Mouse (Mus musculus): ENCODE measurements around the gene Sstr3. TPM values are rescaled to one million over a fixed set of nuclear protein-coding genes. Genes with fewer than 3 reads are reported as not detected.

Sstr3 gene
- polyA plus RNA-seq, 1 experiment from 2014 or later = 0.36 TPM

GRCm38 (mm10) chr15:78547415-78548335 is 3.2 kb upstream of the Sstr3 start:
- Histone ChIP-seq H3K4me3 (ENCODE audit: low read length) (no peak overlapping the region), H3K9ac (replicated peaks; ENCODE audit: low read length) (no peak overlapping the region), H3K4me1 (ENCODE audit: insufficient read depth, low read length) (peaks cover 14% of the 10 kb centered on the region), H3K27me3 (ENCODE audit: insufficient read depth, low read length) (no peaks in the 10 kb centered on the region), H3K27ac (ENCODE audit: low read length) (no peak overlapping the region), H3K4me2 (replicated peaks; ENCODE audit: low read depth, low read length) (no peak overlapping the region), H3K36me3 (ENCODE audit: insufficient read depth, low read length) (no peaks in the 10 kb centered on the region), H3K9me3 (ENCODE audit: low read length) (peaks cover 10% of the 10 kb centered on the region; the same call in 1 of the 2 replicates)
- no peak for ATAC-seq (ENCODE audit: low FRiP score, low TSS enrichment)
- WGBS = 41% methylated on average over 5 of the region's 5 CpGs

DNA sequence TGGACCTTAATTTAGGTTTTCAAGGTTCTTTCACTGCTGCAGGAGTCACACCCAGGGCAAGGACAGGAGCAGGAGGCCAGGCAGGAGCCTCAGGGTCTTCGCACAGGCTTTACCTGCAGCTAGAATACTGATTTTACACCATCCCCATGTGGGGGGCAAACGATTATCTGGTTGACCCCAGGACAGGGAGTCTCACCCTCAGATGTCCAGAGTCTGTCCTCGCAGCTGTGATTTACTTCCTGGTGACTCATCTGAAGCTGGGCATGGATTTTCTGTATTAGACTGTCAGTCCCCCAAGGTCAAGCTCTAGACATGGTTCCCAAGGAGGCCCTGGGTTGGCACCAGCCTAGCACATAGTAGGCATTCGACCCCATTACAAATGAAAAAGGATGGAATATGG is 1.6 kb upstream of the Sstr3 start:
- Histone ChIP-seq H3K4me3 (ENCODE audit: low read length) (no peak overlapping the region), H3K9ac (replicated peaks; ENCODE audit: low read length) (no peak overlapping the region), H3K9me3 (ENCODE audit: low read length) (peaks cover 2% of the 10 kb centered on the region; the same call in 1 of the 2 replicates), H3K27me3 (ENCODE audit: insufficient read depth, low read length) (no peaks in the 10 kb centered on the region), H3K4me1 (ENCODE audit: insufficient read depth, low read length) (peaks cover 18% of the 10 kb centered on the region), H3K36me3 (ENCODE audit: insufficient read depth, low read length) (no peaks in the 10 kb centered on the region), H3K4me2 (replicated peaks; ENCODE audit: low read depth, low read length) (no peak overlapping the region), H3K27ac (ENCODE audit: low read length) (no peak overlapping the region)
- WGBS = 72% methylated on average over 4 of the region's 4 CpGs
- ATAC-seq (ENCODE audit: low FRiP score, low TSS enrichment) = no peak

- H3K27me3 ChIP-seq (ENCODE audit: insufficient read depth, low read length) = no peaks in the 10 kb centered on the region
- no peaks in the 10 kb centered on the region for H3K36me3 ChIP-seq (ENCODE audit: insufficient read depth, low read length)
- no peak overlapping the region for H3K4me3 ChIP-seq (ENCODE audit: low read length)
- H3K9ac ChIP-seq (replicated peaks; ENCODE audit: low read length) = no peak overlapping the region
- H3K27ac ChIP-seq (ENCODE audit: low read length) = no peak overlapping the region
- ATAC-seq (ENCODE audit: low FRiP score, low TSS enrichment) = 0 out of 2 replicates have a peak, but pooled peaks have one; percentile 28
- H3K4me2 ChIP-seq (replicated peaks; ENCODE audit: low read depth, low read length) = peak overlapping the region; percentile 39
- WGBS = 30% methylated on average over 15 of the region's 15 CpGs
- H3K9me3 ChIP-seq (ENCODE audit: low read length) = no peaks in the 10 kb centered on the region
- H3K4me1 ChIP-seq (ENCODE audit: insufficient read depth, low read length) = peaks cover 18% of the 10 kb centered on the region
Measured at GRCm38 (mm10) chr15:78544041-78544440, 444 bp downstream of the Sstr3 start.

DNA sequence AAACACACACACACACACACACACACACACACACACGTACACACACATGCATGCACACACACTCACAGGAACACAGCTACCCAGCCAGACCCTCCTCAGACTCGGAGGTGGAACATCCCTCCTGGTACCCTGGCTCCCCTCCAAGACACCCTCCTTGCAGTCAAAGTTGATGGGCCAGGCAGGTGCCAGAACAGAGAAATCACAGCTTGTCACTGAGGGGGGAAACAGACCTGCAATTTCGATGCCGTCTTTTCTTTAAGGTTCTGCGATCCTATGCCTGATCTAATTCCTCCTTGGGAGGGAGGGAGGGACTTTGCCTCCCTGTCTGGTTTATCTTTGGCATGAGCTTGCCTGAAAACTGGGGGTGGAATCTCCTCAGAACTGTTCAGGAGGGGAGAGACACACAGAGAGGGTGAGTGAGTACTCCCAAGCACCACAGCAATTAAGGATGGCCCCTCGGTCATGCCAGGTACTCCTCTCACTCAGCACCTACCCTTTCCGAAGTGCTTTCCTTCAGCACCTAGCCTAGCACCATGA is 1.6 kb downstream of the Sstr3 start:
- no peak overlapping the region for H3K4me3 ChIP-seq (ENCODE audit: low read length)
- no peaks in the 10 kb centered on the region for H3K27me3 ChIP-seq (ENCODE audit: insufficient read depth, low read length)
- peaks cover 18% of the 10 kb centered on the region for H3K4me1 ChIP-seq (ENCODE audit: insufficient read depth, low read length)
- no peak for ATAC-seq (ENCODE audit: low FRiP score, low TSS enrichment)
- 58% methylated on average over 7 of the region's 7 CpGs for WGBS
- no peaks in the 10 kb centered on the region for H3K36me3 ChIP-seq (ENCODE audit: insufficient read depth, low read length)
- no peaks in the 10 kb centered on the region for H3K9me3 ChIP-seq (ENCODE audit: low read length)
- H3K4me2 ChIP-seq (replicated peaks; ENCODE audit: low read depth, low read length) = no peak overlapping the region
- H3K27ac ChIP-seq (ENCODE audit: low read length) = no peak overlapping the region
- 0 out of 2 replicates have a peak overlapping the region, but pooled peaks have one; percentile 16 for H3K9ac ChIP-seq (replicated peaks; ENCODE audit: low read length)

DNA sequence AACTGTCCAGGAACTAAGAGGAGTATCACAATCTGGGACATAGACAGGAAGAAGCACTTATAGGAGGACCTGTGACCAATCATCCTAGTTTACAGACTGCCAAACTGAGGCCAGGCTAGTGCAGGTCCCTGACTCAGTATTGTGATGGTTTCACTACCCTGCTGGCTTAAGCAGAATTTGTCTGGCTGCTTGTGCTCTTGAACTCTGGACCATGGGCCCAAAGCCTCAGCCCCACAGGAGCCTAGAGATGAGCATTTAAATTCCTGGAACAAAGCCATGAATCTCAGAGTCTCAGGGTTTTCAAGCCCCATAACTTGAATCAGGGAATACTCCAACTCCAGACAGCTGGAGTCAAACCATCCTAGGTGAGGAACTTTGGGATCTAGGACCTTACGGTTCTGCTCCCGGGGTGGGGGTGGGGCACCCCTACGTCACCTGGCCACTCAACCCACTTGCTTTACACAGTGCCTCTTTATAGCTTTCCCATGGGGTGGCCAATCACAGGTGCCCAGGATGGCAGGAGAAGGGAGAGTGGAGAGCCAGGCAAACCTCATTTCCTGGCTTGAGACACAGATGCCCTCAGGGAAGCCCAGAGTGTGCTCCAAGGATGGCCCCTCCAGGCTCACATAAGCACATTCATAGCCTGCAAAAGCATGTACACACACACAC is 2.3 kb downstream of the Sstr3 start:
- WGBS = 67% methylated on average over 3 of the region's 3 CpGs
- no peaks in the 10 kb centered on the region for H3K36me3 ChIP-seq (ENCODE audit: insufficient read depth, low read length)
- no peak overlapping the region for H3K9ac ChIP-seq (replicated peaks; ENCODE audit: low read length)
- H3K27ac ChIP-seq (ENCODE audit: low read length) = no peak overlapping the region
- no peak for ATAC-seq (ENCODE audit: low FRiP score, low TSS enrichment)
- H3K9me3 ChIP-seq (ENCODE audit: low read length) = no peaks in the 10 kb centered on the region
- no peak overlapping the region for H3K4me2 ChIP-seq (replicated peaks; ENCODE audit: low read depth, low read length)
- H3K27me3 ChIP-seq (ENCODE audit: insufficient read depth, low read length) = no peaks in the 10 kb centered on the region
- peaks cover 18% of the 10 kb centered on the region for H3K4me1 ChIP-seq (ENCODE audit: insufficient read depth, low read length)
- H3K4me3 ChIP-seq (ENCODE audit: low read length) = no peak overlapping the region

GRCm38 (mm10) chr15:78541606-78542005 is 2.9 kb downstream of the Sstr3 start:
- Histone ChIP-seq H3K4me2 (replicated peaks; ENCODE audit: low read depth, low read length) (no peak overlapping the region), H3K27me3 (ENCODE audit: insufficient read depth, low read length) (no peaks in the 10 kb centered on the region), H3K27ac (ENCODE audit: low read length) (no peak overlapping the region), H3K4me1 (ENCODE audit: insufficient read depth, low read length) (peaks cover 18% of the 10 kb centered on the region), H3K36me3 (ENCODE audit: insufficient read depth, low read length) (no peaks in the 10 kb centered on the region), H3K9ac (replicated peaks; ENCODE audit: low read length) (no peak overlapping the region), H3K4me3 (ENCODE audit: low read length) (no peak overlapping the region), H3K9me3 (ENCODE audit: low read length) (no peaks in the 10 kb centered on the region)
- 43% methylated on average over 3 of the region's 3 CpGs for WGBS
- no peak for ATAC-seq (ENCODE audit: low FRiP score, low TSS enrichment)

DNA sequence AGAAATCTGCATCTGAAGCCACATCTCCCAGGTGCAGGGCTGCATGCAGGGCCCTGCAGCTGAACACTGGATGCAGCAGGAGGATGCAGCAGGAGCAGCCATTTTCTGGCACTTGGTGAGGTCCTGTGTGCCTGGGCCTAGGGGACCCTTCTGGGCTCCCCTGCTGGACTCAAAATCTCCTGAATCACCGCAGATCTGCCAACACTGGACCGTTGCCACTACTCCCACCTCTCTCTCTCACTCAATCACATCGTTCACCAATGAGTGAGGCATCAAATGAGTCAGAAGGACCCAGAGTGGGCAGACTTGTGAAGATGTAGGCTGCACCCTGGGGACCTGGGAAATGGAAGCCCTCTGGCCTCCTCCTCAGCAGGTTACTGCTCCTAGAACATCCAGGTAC is 3.4 kb downstream of the Sstr3 start:
- Histone ChIP-seq H3K27ac (ENCODE audit: low read length) (no peak overlapping the region), H3K36me3 (ENCODE audit: insufficient read depth, low read length) (no peaks in the 10 kb centered on the region), H3K4me1 (ENCODE audit: insufficient read depth, low read length) (peaks cover 18% of the 10 kb centered on the region), H3K4me2 (replicated peaks; ENCODE audit: low read depth, low read length) (no peak overlapping the region), H3K27me3 (ENCODE audit: insufficient read depth, low read length) (no peaks in the 10 kb centered on the region), H3K9ac (replicated peaks; ENCODE audit: low read length) (no peak overlapping the region), H3K4me3 (ENCODE audit: low read length) (no peak overlapping the region), H3K9me3 (ENCODE audit: low read length) (no peaks in the 10 kb centered on the region)
- no peak for ATAC-seq (ENCODE audit: low FRiP score, low TSS enrichment)
- WGBS = 69% methylated on average over 3 of the region's 3 CpGs

GRCm38 (mm10) chr15:78535723-78536421 is 8.6 kb downstream of the Sstr3 start:
- Histone ChIP-seq H3K27ac (ENCODE audit: low read length) (no peak overlapping the region), H3K4me1 (ENCODE audit: insufficient read depth, low read length) (peaks cover 15% of the 10 kb centered on the region), H3K4me3 (ENCODE audit: low read length) (no peak overlapping the region), H3K9me3 (ENCODE audit: low read length) (no peaks in the 10 kb centered on the region), H3K27me3 (ENCODE audit: insufficient read depth, low read length) (no peaks in the 10 kb centered on the region), H3K36me3 (ENCODE audit: insufficient read depth, low read length) (no peaks in the 10 kb centered on the region), H3K9ac (replicated peaks; ENCODE audit: low read length) (no peak overlapping the region), H3K4me2 (replicated peaks; ENCODE audit: low read depth, low read length) (no peak overlapping the region)
- 60% methylated on average over 10 of the region's 10 CpGs for WGBS
- ATAC-seq (ENCODE audit: low FRiP score, low TSS enrichment) = no peak

DNA sequence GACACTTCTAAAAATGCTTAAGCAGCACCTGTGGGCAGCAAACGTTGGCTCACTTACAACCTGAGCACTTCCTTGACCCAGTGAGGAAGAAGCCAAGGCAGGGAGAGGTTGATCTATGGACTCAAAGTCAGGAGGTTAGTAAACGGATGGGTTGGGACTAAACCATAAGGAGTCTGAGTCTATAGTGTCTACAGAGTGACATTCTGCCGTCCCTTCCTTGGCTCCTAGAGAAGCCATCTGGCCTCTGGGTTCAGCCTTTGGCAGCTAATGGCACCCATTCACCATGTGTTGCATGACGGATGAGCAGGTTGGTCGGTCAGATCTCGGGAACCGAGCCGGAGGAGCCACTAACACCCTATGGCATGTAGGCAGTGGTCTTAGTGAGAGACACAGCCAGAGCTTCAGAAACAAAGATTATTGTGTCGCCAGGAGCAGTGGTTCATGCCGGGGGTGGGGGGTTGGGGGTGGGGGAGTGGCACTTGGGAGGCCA is 11.1 kb downstream of the Sstr3 start:
- H3K9me3 ChIP-seq (ENCODE audit: low read length) = no peaks in the 10 kb centered on the region
- H3K36me3 ChIP-seq (ENCODE audit: insufficient read depth, low read length) = no peaks in the 10 kb centered on the region
- peaks cover 39% of the 10 kb centered on the region for H3K4me1 ChIP-seq (ENCODE audit: insufficient read depth, low read length)
- no peak for ATAC-seq (ENCODE audit: low FRiP score, low TSS enrichment)
- no peak overlapping the region for H3K4me2 ChIP-seq (replicated peaks; ENCODE audit: low read depth, low read length)
- 56% methylated on average over 10 of the region's 10 CpGs for WGBS
- no peaks in the 10 kb centered on the region for H3K27me3 ChIP-seq (ENCODE audit: insufficient read depth, low read length)
- H3K27ac ChIP-seq (ENCODE audit: low read length) = no peak overlapping the region
- no peak overlapping the region for H3K9ac ChIP-seq (replicated peaks; ENCODE audit: low read length)
- H3K4me3 ChIP-seq (ENCODE audit: low read length) = no peak overlapping the region

Measured in kidney, embryonic 16.5 days (tissue).